Comparison of ENCODE assay signal across 21 mouse cellular contexts in genomic region chr6:127269021-127269420, GRCm38 (mm10).
DNase-seq lines count a peak whose midpoint lies in the region; ATAC-seq and TF ChIP-seq lines count a peak whose summit lies in the region.
"Had no signal": no experiment of that assay in that cellular context is flagged by ENCODE, and none has a peak within 500 bp of the region (broad histone marks: within the 10 kb centered on the region; RNA-seq: fewer than 3 reads in every experiment).

No protein-coding gene starts in this region.

- H3K4me2 ChIP-seq in intestine, embryonic 16.5 days (ENCODE audit: low read depth, low read length), result no peak overlapping the region; the same call in 1 of the 2 replicates
- no peak overlapping the region for H3K4me2 ChIP-seq in stomach, embryonic 14.5 days (replicated peaks; ENCODE audit: low read depth, low read length)
- H3K4me2 ChIP-seq: embryonic facial prominence, embryonic 15.5 days; forebrain, embryonic 15.5 days; heart, embryonic 12.5 days; hindbrain, embryonic 14.5 days had no signal

- H3K27me3 ChIP-seq in E14TG2a.4 (ENCODE audit: insufficient read depth, low read length), result peaks cover 3% of the 10 kb centered on the region; the same call in 1 of the 2 replicates
- H3K27me3 ChIP-seq in intestine, embryonic 16.5 days (replicated peaks; ENCODE audit: control insufficient read depth, insufficient read depth, low read length), result no peaks in the 10 kb centered on the region
- no peaks in the 10 kb centered on the region for H3K27me3 ChIP-seq in stomach, embryonic 14.5 days (ENCODE audit: control insufficient read depth, insufficient read depth, low read length)
- H3K27me3 ChIP-seq: embryonic facial prominence, embryonic 15.5 days; forebrain, embryonic 15.5 days had no signal

- no peak overlapping the region for H3K9ac ChIP-seq in intestine, embryonic 16.5 days (ENCODE audit: low read depth, low read length)
- H3K9ac ChIP-seq in stomach, embryonic 14.5 days (replicated peaks; ENCODE audit: low read depth, low read length), result no peak overlapping the region
- H3K9ac ChIP-seq: embryonic facial prominence, embryonic 15.5 days; forebrain, embryonic 15.5 days; heart, embryonic 12.5 days; hindbrain, embryonic 14.5 days had no signal

- peak overlapping the region; percentile 84 for H3K27ac ChIP-seq in intestine, embryonic 16.5 days (ENCODE audit: low read length)
- H3K27ac ChIP-seq in stomach, embryonic 14.5 days (ENCODE audit: low read length), result peak overlapping the region; percentile 76
- H3K27ac ChIP-seq: embryonic facial prominence, embryonic 15.5 days; forebrain, embryonic 15.5 days; hindbrain, embryonic 14.5 days had no signal

- H3K9me3 ChIP-seq in E14TG2a.4 (ENCODE audit: low read length), result no peaks in the 10 kb centered on the region
- H3K9me3 ChIP-seq in intestine, embryonic 16.5 days (ENCODE audit: control insufficient read depth, low read length), result no peaks in the 10 kb centered on the region
- H3K9me3 ChIP-seq in stomach, embryonic 14.5 days (ENCODE audit: control insufficient read depth, low read depth, low read length), result no peaks in the 10 kb centered on the region
- H3K9me3 ChIP-seq: embryonic facial prominence, embryonic 15.5 days; forebrain, embryonic 15.5 days; hindbrain, embryonic 10.5 days had no signal

- WGBS in intestine, embryonic 16.5 days, result 52% methylated on average over 4 of the region's 4 CpGs
- WGBS in stomach, embryonic 14.5 days, result 65% methylated on average over 4 of the region's 4 CpGs

- DNase-seq in R1 (ENCODE audit: low read depth, low spot score), result peak; percentile 89
- DNase-seq in urinary bladder, postnatal 25 days (ENCODE audit: low spot score), result no peak
- DNase-seq in thymus, postnatal 25 days, result no peak
- no peak for DNase-seq in ovary, postnatal 36 days (ENCODE audit: low spot score)
- DNase-seq: adrenal gland, adult 2 months; adrenal gland, postnatal 25 days; cerebellum, adult 2 months; cerebellum, postnatal 14 days; embryo, embryonic 11 days; gastrocnemius, postnatal 10 days had no signal

- TF ChIP-seq CTCF in E14TG2a.4 (conservative IDR thresholded peaks at IDR 0.05; ENCODE audit: low read length), result no peak

- ATAC-seq in intestine, embryonic 16.5 days, result peak; percentile 80
- peak; percentile 19; the same call in 1 of the 2 replicates for ATAC-seq in stomach, embryonic 14.5 days (ENCODE audit: insufficient number of reproducible peaks, insufficient read depth, low FRiP score, low read depth)
- no peak for ATAC-seq in erythroid progenitor cell, adult 5-6 weeks (replicated peaks; ENCODE audit: low FRiP score, poor library complexity, severe bottlenecking)
- ATAC-seq: forebrain, embryonic 15.5 days had no signal

- H3K36me3 ChIP-seq in E14TG2a.4 (ENCODE audit: insufficient read depth, low read length), result no peaks in the 10 kb centered on the region
- no peaks in the 10 kb centered on the region for H3K36me3 ChIP-seq in intestine, embryonic 16.5 days (ENCODE audit: control insufficient read depth, insufficient read depth, low read length)
- H3K36me3 ChIP-seq in stomach, embryonic 14.5 days (ENCODE audit: control insufficient read depth, insufficient read depth, low read length), result no peaks in the 10 kb centered on the region
- H3K36me3 ChIP-seq: embryonic facial prominence, embryonic 15.5 days; forebrain, embryonic 15.5 days; G1E; heart, embryonic 12.5 days; hindbrain, embryonic 10.5 days had no signal

- H3K4me3 ChIP-seq in E14TG2a.4 (replicated peaks; ENCODE audit: low read length), result peak overlapping the region; percentile 59
- H3K4me3 ChIP-seq in intestine, embryonic 16.5 days (ENCODE audit: low read length), result no peak overlapping the region
- H3K4me3 ChIP-seq in stomach, embryonic 14.5 days (ENCODE audit: low read depth, low read length), result no peak overlapping the region
- H3K4me3 ChIP-seq: embryonic facial prominence, embryonic 15.5 days; erythroblast, embryonic 14.5 days; forebrain, embryonic 15.5 days; heart, embryonic 12.5 days; hindbrain, embryonic 10.5 days had no signal

- peaks cover 83% of the 10 kb centered on the region for H3K4me1 ChIP-seq in E14TG2a.4 (replicated peaks; ENCODE audit: low read depth, low read length)
- peaks cover 31% of the 10 kb centered on the region for H3K4me1 ChIP-seq in intestine, embryonic 16.5 days (ENCODE audit: control insufficient read depth, insufficient read depth, low read length)
- H3K4me1 ChIP-seq in stomach, embryonic 14.5 days (ENCODE audit: control insufficient read depth, insufficient read depth, low read length), result peaks cover 13% of the 10 kb centered on the region; the same call in 1 of the 2 replicates
